Mouse (Mus musculus): ENCODE data around the gene Creb3l2.

- TF ChIP-seq CTCF (IDR thresholded peaks at IDR 0.05; ENCODE audit: control insufficient read depth, insufficient read depth, insufficient read length) (no peak), CEBPB (IDR thresholded peaks at IDR 0.05; ENCODE audit: low read depth) (no peak), USF1 (IDR thresholded peaks at IDR 0.05; ENCODE audit: low read depth) (no peak), MAX (IDR thresholded peaks at IDR 0.05) (no peak), MYOG (IDR thresholded peaks at IDR 0.05; ENCODE audit: control insufficient read depth, extremely low read depth, insufficient read length) (no peak), FOSL1 (IDR thresholded peaks at IDR 0.05; ENCODE audit: insufficient read depth, low read length, poor library complexity, severe bottlenecking) (no peak)
Measured at GRCm38 (mm10) chr6:37407876-37408275, 34.1 kb downstream of the Creb3l2 start.
